Mouse (Mus musculus) forebrain, embryonic 13.5 days (tissue): ENCODE data around the gene Mcidas. TPM values are rescaled to one million over a fixed set of nuclear protein-coding genes. Genes with fewer than 3 reads are reported as not detected.

ENCODE experiments used
- ATAC-seq: fragments of 200-750 bp; cut with Nextera tagmentation; 2 replicates; pipeline ENCODE4 v1.8.0; 2017
- H3K27ac ChIP-seq: fragments of 300-500 bp; sonication (generic); 2 replicates; pipeline ENCODE4 v1.5.1; 2015; ENCODE audit warnings: inconsistent platforms, mild to moderate bottlenecking, moderate library complexity
- H3K27me3 ChIP-seq: fragments of 300-500 bp; sonication (generic); 2 replicates; pipeline ENCODE4 v1.6.1; 2015; ENCODE audit warnings: mild to moderate bottlenecking, inconsistent platforms
- H3K36me3 ChIP-seq: fragments of 300-500 bp; sonication (generic); 2 replicates; pipeline ENCODE4 v1.6.1; 2015; ENCODE audit warnings: mild to moderate bottlenecking, inconsistent platforms; ENCODE audit not compliant: poor library complexity, severe bottlenecking
- H3K4me1 ChIP-seq: fragments of 300-500 bp; sonication (generic); 2 replicates; pipeline ENCODE4 v1.6.1; 2015; ENCODE audit warnings: inconsistent platforms
- H3K4me2 ChIP-seq: fragments of 300-500 bp; sonication (generic); 2 replicates; pipeline ENCODE4 v1.6.1; 2015; ENCODE audit warnings: inconsistent platforms, mild to moderate bottlenecking, moderate library complexity
- H3K4me3 ChIP-seq: fragments of 300-500 bp; sonication (generic); 2 replicates; pipeline ENCODE4 v1.5.1; 2015; ENCODE audit warnings: mild to moderate bottlenecking, inconsistent platforms
- H3K9ac ChIP-seq: fragments of 300-500 bp; sonication (generic); 2 replicates; pipeline ENCODE4 v1.6.1; 2015; ENCODE audit warnings: mild to moderate bottlenecking, inconsistent platforms
- H3K9me3 ChIP-seq: fragments of 300-500 bp; sonication (generic); replicated peaks from 2 replicates; pipeline ENCODE4 v1.6.1; 2016; ENCODE audit warnings: inconsistent platforms
- WGBS: fragments of 180-500 bp; shearing (Covaris S2); methylation state at CpG from one replicate; pipeline ENCODE4 v1.1.7; 2015; 5-methylcytosine and 5-hydroxymethylcytosine counted together
- microRNA counts: library from miRNA; unstranded; fragments of <30 nt; microRNA quantifications from one replicate; lab custom pipeline; 2016
- microRNA-seq: library from miRNA; unstranded; fragments of <30 nt; microRNA quantifications from one replicate; pipeline ENCODE4, GENCODE M21; 2016
- polyA plus RNA-seq: library from polyadenylated mRNA; unstranded; fragments of >200 nt; fragmentation: Nextera tagmentation; extraction: Ambion mirVana; gene quantifications from 2 replicates; pipeline ENCODE4 v1.2.1, GENCODE M21; 2015

The Mcidas gene
- polyA plus RNA-seq, 1 experiment from 2014 or later = 1.4 TPM

GRCm38 (mm10) chr13:113046211-113046883 lies 52.7 kb downstream of the Mcidas start, which contains the start of gene Gpx8:
Gene Gpx8, minus strand, starts transcription at chr13:113046410.
- Histone ChIP-seq H3K9ac (peak within 1 kb of the TSS; percentile 40), H3K9me3 (no peaks in the 10 kb centered on the region), H3K4me2 (peak within 1 kb of the TSS; percentile 65), H3K27me3 (no peaks in the 10 kb centered on the region), H3K4me1 (0 out of 2 replicates have a peak, but pooled peaks cover 5% of the 10 kb centered on the region), H3K4me3 (peak within 1 kb of the TSS; percentile 42), H3K36me3 (peaks cover 6% of the 10 kb centered on the region; the same call in 1 of the 2 replicates), H3K27ac (no peak within 1 kb of the TSS)
- peak; percentile 85 for ATAC-seq
- 6% methylated on average over 21 of the region's 21 CpGs for WGBS

- peaks cover 6% of the 10 kb centered on the region; the same call in 1 of the 2 replicates for H3K36me3 ChIP-seq
- H3K9me3 ChIP-seq = no peaks in the 10 kb centered on the region
- H3K4me3 ChIP-seq = no peak overlapping the region; the same call in 1 of the 2 replicates
- ATAC-seq = peak; percentile 63
- no peak overlapping the region for H3K4me2 ChIP-seq
- no peak overlapping the region for H3K27ac ChIP-seq
- H3K4me1 ChIP-seq = 0 out of 2 replicates have a peak, but pooled peaks cover 5% of the 10 kb centered on the region
- H3K27me3 ChIP-seq = no peaks in the 10 kb centered on the region
- no peak overlapping the region for H3K9ac ChIP-seq
These were observed 53.4 kb downstream of the Mcidas start for GRCm38 (mm10) chr13:113047018-113047417.

GRCm38 (mm10) chr13:113047647-113048046 lies 54.0 kb downstream of the Mcidas start:
- H3K27ac ChIP-seq = no peak overlapping the region
- no peak overlapping the region for H3K4me3 ChIP-seq
- no peaks in the 10 kb centered on the region for H3K27me3 ChIP-seq
- no peak for ATAC-seq
- H3K36me3 ChIP-seq = peaks cover 4% of the 10 kb centered on the region; the same call in 1 of the 2 replicates
- 0 out of 2 replicates have a peak, but pooled peaks cover 5% of the 10 kb centered on the region for H3K4me1 ChIP-seq
- H3K4me2 ChIP-seq = no peak overlapping the region
- WGBS = 71% methylated on average over 3 of the region's 3 CpGs
- no peak overlapping the region for H3K9ac ChIP-seq
- H3K9me3 ChIP-seq = no peaks in the 10 kb centered on the region

MicroRNA genes within 50 kb of the gene (microRNA counts, 519-probe panel; counts per million panel counts)
- 4,630 counts per million, percentile 86 among the panel's probes with 10 or more counts for microRNA mmu-miR-449a (lab: Ali Mortazavi, UCI)
- 177 counts per million, percentile 53 among the panel's probes with 10 or more counts for microRNA mmu-miR-449b (lab: Ali Mortazavi, UCI)
- microRNA mmu-miR-449c (lab: Ali Mortazavi, UCI) = 177 counts per million, percentile 53 among the panel's probes with 10 or more counts

Small RNA genes lying within 50 kb of the gene (microRNA-seq; reads per million reads assigned to microRNA genes)
- 5,616 reads per million, percentile 90 among the genes with 10 or more reads in this experiment for gene Mir449a
- 9.1 reads per million, percentile 22 among the genes with 10 or more reads in this experiment for gene Mir449b
- 5.9 reads per million, percentile 17 among the genes with 10 or more reads in this experiment for gene Mir449c

Other genes with a start within 250 kb of the Mcidas start
- gene Plpp1, start 193.1 kb upstream of the Mcidas start, polyA plus RNA-seq = 20.6 and 27.0 TPM in 2 replicates
- 72.0 and 76.7 TPM in 2 replicates for gene Mtrex, start 66.4 kb upstream of the Mcidas start, polyA plus RNA-seq
- gene Dhx29, start 66.4 kb upstream of the Mcidas start, polyA plus RNA-seq = 29.8 and 30.8 TPM in 2 replicates
- gene Ccno, start 6.0 kb upstream of the Mcidas start, polyA plus RNA-seq = 1.9 and 4.4 TPM in 2 replicates
- gene Cdc20b, start 41.3 kb downstream of the Mcidas start, polyA plus RNA-seq = 0.63 and 0.92 TPM in 2 replicates
- 62.8 and 63.5 TPM in 2 replicates for gene Gpx8, start 52.6 kb downstream of the Mcidas start, polyA plus RNA-seq
- gene Gzma, start 107.1 kb downstream of the Mcidas start, polyA plus RNA-seq = not detected in 2 replicates
- 0.64 and 1.7 TPM in 2 replicates for gene Esm1, start 215.8 kb downstream of the Mcidas start, polyA plus RNA-seq
- not detected in 2 replicates for gene Gzmk, start 232.1 kb downstream of the Mcidas start, polyA plus RNA-seq